Mouse (Mus musculus) brown adipose tissue, adult 24 weeks (tissue): ENCODE data around the gene Zfp821. TPM values are rescaled to one million over a fixed set of nuclear protein-coding genes. Genes with fewer than 3 reads are reported as not detected.

Experiments used
- H3K27ac ChIP-seq: fragments of 200-500 bp; replicated peaks from 2 replicates; pipeline ENCODE4 v1.5.1; 2012; ENCODE audit warnings: low read depth, mild to moderate bottlenecking, low read length
- H3K4me1 ChIP-seq: fragments of 200-500 bp; 2 replicates; pipeline ENCODE4 v1.6.1; 2012; ENCODE audit warnings: low read length, mixed read lengths; ENCODE audit not compliant: control insufficient read depth, insufficient read depth, insufficient read length
- H3K4me3 ChIP-seq: fragments of 200-500 bp; 2 replicates; pipeline ENCODE4 v1.5.1; 2012; ENCODE audit warnings: low read depth, mild to moderate bottlenecking, low read length, moderate library complexity; ENCODE audit not compliant: insufficient read depth
- polyA plus RNA-seq: library from polyadenylated mRNA; stranded (reverse); fragments of >200 nt; gene quantifications from 2 replicates; pipeline ENCODE4 v1.2.4, GENCODE M21; 2012; ENCODE audit not compliant: missing spikeins, insufficient read depth, insufficient read length

The Zfp821 gene
- 1.3 and 3.2 TPM in 2 replicates for polyA plus RNA-seq

DNA sequence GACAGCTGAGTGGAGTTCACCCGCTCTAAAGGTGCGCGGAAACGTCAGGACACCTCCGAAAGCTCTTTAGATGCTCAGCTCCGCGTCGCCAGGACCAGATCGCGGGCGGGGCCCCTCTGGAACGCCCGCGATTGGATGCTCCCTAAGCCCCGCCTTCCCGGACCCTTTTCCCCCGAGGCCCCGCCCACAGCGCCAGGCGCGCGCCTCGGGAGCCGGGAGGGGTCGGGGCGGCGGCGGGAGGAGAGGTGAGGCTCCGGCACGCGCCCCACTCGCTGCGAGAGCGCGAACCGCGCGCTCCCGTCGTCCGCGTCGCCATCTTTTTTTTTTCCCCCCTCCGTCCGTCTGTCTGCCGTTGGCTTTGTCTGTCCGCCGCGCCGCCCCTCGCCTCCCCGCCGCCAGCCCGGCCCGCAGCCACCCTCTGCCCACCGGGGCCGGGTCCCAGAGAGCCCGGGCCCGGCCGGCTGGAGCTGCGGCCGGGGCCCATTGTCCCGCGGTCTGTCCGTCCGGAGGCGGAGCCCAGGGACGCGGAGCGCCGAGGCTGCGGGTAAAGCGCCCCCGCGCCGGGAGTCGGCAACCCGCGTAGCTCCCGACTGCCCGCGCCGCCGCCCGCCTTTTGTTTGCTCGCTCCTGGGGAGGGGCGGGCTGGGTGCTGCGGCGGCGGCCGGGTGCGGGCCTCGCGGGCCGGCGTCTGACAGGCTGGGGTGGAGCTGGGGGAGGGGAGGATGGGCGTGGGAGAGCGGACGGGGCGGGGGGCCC, at the start of gene Zfp821:
TSS of gene Zfp821 (plus strand) at position 227 of the 756 bp plus-strand sequence.
- Histone ChIP-seq H3K4me3 (peak within 1 kb of the TSS; percentile 83), H3K27ac (no peak within 1 kb of the TSS), H3K4me1 (no peaks in the 10 kb centered on the region)

DNA sequence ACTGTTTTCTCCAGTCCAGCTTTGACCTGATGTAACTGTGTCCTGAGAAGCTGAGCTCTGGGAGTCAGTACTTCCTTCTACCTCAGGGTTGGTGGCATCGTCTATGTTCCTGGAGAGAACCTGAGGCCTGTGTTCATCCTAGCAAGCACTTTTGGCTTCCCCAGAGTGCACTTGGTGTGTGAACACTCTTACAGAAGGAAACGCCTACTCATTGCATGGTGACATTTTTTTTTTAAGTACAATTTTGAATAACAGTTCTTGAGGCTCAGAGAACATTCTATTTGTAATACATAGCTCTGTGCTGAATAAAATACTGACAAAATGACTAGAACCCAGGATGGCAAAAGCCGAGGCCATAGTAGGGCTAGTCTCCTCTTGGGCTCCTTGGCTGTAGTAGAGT, 48.5 kb upstream of the Zfp821 start:
- Histone ChIP-seq H3K27ac (no peak overlapping the region), H3K4me1 (no peaks in the 10 kb centered on the region), H3K4me3 (no peak overlapping the region)

DNA sequence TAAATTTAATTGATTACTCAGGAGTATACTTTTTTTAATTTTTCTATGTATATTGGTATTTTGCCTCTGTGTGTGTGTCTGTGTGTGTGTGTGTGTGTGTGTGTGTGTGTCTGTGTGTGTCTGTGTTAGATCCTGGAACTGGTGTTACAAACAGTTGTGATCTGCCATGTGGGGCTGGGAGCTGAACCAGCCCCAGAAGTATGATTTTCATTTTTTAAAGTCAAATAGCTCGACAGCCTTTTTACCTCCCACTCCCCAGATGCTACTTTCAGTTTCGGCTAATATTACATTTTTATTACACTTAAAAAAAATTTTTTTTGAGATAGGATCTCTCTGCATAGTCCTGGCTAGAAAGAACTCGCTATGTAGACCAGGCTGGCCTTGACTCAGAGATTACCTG, 43.0 kb upstream of the Zfp821 start:
- Histone ChIP-seq H3K4me1 (no peaks in the 10 kb centered on the region), H3K27ac (no peak overlapping the region)

DNA sequence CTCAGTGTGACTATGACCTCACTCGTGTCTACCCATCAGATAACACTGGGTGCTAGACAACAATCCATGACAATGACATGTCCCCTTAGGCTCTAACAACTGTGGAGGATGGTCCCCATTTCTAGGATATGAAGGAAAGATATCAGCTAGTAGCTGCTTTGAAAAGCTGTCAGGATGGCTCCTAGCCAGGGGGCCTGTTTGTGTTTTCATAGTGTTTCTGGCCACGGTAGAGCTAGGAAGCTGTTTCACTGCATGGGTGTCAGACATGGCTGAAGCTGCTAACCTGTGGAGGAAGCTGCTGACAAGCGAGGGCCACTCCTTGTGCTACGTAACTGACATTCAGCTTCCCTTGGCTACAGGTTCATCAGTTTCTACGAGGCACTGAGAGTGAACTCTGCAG, 38.7 kb upstream of the Zfp821 start:
- no peaks in the 10 kb centered on the region for H3K4me1 ChIP-seq
- no peak overlapping the region for H3K4me3 ChIP-seq
- H3K27ac ChIP-seq: no peak overlapping the region

More for the DNA sequence above, 43.0 kb upstream of the Zfp821 start:
- no peak overlapping the region for H3K4me3 ChIP-seq

DNA sequence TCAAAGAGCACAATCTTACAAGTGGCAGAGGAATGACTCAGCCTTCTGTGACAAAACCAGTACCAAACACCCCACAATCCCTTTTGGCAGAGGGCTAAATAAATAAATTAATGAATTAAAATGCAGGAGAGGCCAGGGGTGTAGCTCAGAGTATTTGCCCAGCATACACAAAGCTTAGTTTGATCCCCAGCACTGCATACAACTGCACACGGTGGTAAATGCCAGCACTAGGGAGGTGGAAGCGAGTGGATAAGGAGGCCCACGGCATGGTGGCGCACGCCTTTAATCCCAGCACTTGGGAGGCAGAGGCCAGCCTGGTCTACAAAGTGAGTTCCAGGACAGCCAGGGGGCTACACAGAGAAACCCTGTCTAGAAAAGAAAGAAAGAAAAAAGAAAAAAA, 32.7 kb upstream of the Zfp821 start:
- H3K4me1 ChIP-seq: no peaks in the 10 kb centered on the region
- H3K27ac ChIP-seq: no peak overlapping the region
- no peak overlapping the region for H3K4me3 ChIP-seq

DNA sequence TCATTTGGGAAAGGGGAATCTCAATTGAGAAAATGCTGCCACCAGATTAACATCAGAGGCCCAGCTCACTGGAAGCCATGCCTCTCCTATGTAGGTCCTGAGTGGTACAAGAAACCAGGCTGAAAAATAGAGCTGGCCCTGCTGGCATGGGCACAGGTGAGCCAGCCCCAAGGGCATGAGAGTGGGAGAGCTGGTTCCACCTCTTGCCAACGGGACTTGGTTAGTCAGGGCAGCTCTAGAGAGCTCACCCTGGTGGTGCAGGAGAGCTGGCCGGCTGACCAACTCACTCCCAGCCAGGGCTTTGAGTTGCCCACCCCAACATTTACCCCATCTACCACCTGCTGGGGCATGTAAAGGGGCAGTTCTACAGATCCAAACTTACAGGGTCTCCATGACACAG, 31.8 kb upstream of the Zfp821 start:
- H3K4me1 ChIP-seq: no peaks in the 10 kb centered on the region
- no peak overlapping the region for H3K4me3 ChIP-seq
- no peak overlapping the region for H3K27ac ChIP-seq

DNA sequence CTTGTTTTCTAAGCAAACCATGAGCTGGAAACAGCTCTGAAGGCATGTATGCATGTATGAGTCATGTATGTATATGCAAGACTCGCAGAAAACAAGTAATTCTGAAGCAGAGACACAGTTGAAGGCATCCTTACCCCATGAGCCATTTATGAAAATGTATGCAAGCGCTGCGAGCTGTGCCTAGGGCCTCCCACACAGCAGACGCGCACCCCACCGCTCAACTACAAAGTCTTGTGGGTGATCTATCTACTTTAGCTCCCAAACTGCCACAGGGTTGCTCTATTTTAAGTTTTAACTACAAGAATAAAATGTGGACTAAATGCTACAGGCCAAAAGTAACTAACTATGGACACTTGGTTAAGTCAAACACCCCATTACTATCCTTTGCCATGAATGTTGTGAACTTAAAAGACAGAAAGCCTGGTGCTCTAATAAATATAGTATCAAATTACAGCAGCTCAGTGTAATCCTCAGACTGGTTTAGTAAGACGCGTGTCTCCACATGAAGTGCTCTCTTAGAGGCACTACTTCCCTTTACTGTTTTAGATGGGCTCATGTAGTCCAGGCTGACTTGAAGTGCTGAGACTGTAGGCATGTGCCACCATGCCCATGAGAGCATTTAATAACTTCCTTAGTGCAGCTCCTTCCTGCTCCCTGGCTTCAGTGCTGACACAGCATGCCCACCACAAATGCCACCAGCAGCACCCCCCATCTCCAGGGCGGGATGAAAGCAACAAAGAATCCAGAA, 29.3 kb upstream of the Zfp821 start:
- H3K4me3 ChIP-seq: no peak overlapping the region
- no peaks in the 10 kb centered on the region for H3K4me1 ChIP-seq
- H3K27ac ChIP-seq: no peak overlapping the region

DNA sequence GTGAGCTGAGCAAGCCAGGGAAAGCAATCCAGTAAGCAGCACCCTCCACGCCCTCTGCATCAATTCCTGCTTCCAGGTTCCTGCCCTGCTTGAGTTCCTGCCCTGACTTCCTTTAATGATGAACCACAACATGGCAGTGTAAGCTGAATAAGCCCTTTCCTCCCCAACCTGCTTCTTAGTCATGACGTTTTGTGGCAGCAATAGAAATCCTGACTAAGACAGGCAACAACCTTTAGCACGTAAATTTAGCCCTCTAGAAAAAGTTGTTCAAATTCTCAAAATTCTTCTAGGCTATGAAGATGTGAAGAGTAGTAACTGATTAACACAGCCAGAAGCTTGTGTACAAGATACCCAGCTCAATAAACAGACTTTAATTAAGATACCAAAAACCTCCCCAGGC, 23.8 kb upstream of the Zfp821 start:
- no peaks in the 10 kb centered on the region for H3K4me1 ChIP-seq

DNA sequence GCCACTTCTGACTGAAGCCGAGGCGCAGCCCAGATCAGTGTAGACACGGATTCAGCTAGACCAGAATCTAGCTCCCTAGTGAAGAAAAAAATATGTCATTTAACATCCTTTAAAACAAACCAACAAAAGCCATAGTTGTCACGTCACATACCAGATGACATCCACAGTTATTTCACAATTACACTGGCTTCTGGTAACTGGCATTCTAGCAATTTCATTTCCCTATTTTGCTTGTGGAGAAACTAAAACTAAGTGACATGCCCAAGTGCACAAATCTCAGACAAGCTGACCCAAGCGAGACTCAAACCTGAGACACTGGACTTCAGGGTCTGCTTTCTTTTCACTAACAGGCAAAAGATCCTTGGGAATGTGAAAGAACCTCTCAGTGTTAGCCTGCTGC, 23.2 kb upstream of the Zfp821 start:
- Histone ChIP-seq H3K4me3 (no peak overlapping the region), H3K4me1 (no peaks in the 10 kb centered on the region), H3K27ac (0 out of 2 replicates have a peak overlapping the region, but pooled peaks have one; percentile 33)

More for the DNA sequence above, 23.8 kb upstream of the Zfp821 start:
- Histone ChIP-seq H3K4me3 (no peak overlapping the region), H3K27ac (no peak overlapping the region)

DNA sequence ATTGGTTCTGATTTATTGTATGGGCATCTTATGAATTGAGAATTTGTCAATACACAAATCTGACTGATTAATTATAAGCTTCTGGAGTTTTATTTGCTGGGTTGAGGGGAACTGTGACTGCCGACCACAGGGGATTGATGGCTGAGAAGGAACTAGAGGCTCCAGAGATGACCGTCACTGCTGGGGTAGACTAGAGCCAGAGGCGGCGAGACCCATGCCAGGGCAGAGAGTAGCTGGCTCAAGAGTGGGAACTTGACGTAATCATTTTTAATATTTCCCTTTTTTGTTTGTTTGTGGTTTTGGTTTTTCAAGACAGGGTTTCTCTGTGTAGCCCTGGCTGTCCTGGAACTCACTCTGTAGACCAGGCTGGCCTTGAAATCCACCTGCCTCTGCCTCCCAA, 18.1 kb upstream of the Zfp821 start:
- Histone ChIP-seq H3K4me3 (no peak overlapping the region), H3K27ac (no peak overlapping the region), H3K4me1 (peaks cover 8% of the 10 kb centered on the region)

DNA sequence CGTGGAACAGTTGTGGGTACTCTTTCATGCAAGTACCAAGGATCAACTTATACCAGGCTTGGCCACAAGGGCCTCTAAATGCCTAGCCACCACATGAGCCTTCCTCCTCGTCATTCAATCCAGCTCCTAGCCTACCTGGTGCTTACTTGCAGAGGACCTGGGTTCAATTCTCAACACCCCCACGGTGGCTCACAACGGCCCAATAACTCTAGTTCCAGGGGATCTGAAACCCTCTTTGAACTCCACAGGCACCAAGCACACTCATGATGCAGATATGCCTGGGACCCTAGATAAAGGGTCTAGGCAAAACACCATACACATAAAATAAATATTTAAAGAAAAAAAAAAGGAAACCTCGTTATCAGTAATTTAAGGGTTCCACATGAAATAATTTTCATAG, 13.6 kb upstream of the Zfp821 start:
- peaks cover 8% of the 10 kb centered on the region for H3K4me1 ChIP-seq
- peak overlapping the region; percentile 36; the same call in 1 of the 2 replicates for H3K4me3 ChIP-seq
- no peak overlapping the region for H3K27ac ChIP-seq

DNA sequence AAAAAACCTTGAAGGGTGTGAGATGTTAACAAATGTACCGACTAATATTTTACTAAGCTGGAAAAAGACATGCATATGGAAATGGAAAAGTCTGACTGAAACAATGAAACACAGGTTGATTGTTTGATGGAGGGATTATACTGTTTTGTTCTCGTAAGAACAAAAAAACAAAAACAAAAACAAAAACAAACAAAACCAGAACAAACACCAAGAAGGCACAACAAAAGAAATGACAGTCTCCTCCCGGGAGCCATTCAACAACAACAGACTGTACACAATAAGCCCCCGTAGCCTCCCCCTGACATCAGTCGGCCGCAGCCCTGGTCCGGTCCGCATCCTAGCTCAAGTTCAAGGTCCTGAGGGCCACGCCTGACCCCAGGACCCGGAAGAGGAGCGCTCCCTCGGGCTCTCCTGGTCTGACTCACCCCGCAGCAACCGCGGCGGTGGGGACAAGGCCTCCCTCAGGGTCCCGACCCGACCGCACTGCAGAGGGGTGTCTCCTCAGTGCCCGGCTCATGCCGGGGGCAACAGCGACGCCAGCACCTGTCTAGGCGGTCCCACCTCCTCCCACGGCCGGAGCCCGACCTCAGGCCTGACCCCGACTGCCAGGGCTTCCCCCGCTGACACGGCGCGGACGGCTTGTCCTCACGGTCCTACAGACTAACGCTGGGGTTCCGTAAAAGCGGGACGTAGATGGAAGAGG, 12.8 kb upstream of the Zfp821 start:
- Histone ChIP-seq H3K27ac (peak overlapping the region; percentile 74), H3K4me1 (peaks cover 8% of the 10 kb centered on the region), H3K4me3 (peak overlapping the region; percentile 75)

DNA sequence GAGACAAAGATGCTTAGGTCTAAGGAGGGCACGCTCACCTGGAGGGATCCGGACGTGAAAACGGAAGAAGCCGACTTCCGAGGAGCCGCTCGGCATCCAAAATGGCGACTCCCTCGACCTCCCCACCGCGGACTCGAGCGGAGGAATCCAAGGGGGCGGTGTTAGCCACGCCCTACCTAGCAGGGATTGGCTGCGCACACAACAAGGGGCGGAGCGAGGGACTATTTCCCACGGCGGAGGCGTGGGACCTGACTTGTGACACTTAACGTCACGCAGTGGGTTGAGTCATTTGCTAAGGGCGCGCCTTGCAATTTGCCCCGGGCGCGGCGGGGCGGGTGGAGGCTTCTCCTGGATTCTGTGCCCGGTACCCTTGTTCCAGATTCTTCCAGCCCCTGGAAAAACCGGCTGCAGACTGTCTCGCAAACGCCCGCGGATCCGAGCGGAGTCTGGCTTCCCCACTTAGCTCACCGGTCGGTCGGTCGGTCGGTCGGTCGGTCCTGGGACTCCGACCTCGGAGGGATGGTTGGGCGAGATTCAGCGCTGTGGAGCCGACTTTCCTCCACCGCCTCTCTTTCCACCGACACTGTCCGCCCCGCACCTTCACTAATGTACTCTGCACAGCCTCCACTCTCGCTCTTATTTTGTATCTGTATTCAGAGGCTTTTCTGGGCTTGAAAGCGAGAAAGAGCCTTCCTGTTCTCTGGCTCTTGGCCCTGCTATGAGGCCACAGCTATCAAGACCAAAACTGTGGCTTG, 12.0 kb upstream of the Zfp821 start, which contains the start of gene Ist1:
TSS of gene Ist1 (minus strand) at position 115 of the 755 bp plus-strand sequence.
- peak within 1 kb of the TSS; percentile 74 for H3K27ac ChIP-seq
- peak within 1 kb of the TSS; percentile 75 for H3K4me3 ChIP-seq
- H3K4me1 ChIP-seq: peaks cover 8% of the 10 kb centered on the region

DNA sequence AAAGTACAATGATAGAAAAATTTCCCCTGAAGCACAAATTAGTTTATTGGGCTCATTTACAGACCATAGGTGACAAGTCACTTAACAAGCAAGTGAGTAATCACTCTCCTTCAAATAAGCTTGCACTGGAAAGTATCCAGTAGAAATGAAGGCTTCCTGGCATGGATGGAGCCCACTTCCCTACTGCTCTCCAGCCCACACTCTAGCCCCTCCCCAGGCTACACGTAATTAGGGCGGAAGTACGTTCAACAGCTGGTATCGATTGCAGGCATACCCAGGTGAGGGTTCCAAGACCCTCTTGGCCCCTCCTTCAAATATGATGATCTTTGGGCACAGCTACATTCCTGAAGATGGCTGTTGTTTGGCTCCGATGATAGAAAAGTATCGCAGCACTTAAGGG, 11.2 kb upstream of the Zfp821 start:
- no peak overlapping the region for H3K4me3 ChIP-seq
- H3K27ac ChIP-seq: no peak overlapping the region
- peaks cover 8% of the 10 kb centered on the region for H3K4me1 ChIP-seq

DNA sequence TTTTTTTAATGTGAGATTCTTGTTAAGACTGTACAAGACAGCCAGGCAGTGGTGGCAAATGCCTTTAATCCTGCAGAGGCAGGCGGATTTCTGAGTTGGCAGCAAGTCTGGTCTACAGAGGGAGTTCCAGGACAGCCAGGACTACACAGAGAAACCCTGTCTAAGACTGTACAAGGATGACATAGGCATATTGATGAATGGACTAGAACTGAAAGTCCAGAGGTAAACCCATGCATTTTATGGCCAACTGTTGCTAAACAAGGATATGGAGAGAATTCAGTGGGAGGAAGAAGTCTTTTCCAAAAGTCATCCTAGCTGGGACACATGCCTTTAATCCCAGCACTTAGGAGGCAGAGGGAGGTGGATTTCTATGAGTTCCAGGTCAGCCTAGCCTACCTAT, 7.6 kb upstream of the Zfp821 start:
- no peak overlapping the region for H3K4me3 ChIP-seq
- H3K4me1 ChIP-seq: no peaks in the 10 kb centered on the region
- H3K27ac ChIP-seq: no peak overlapping the region
